Mouse (Mus musculus): ENCODE data around the gene Tnf. TPM values are rescaled to one million over a fixed set of nuclear protein-coding genes. Genes with fewer than 3 reads are reported as not detected.

The Tnf gene
- polyA plus RNA-seq, 1 experiment, result 1.8 TPM

- peaks cover 70% of the 10 kb centered on the region for H3K36me3 ChIP-seq (ENCODE audit: control insufficient read depth, insufficient read depth, low read length)
- no peak for TF ChIP-seq CTCF (IDR thresholded peaks at IDR 0.05; ENCODE audit: extremely low read depth, insufficient read length, insufficient replicate concordance, low read depth, low read length)
- TF ChIP-seq POLR2A (IDR thresholded peaks at IDR 0.05; ENCODE audit: low read depth, low read length), result no peak
These were observed 44.2 kb upstream of the Tnf start for GRCm38 (mm10) chr17:35245731-35246623.

GRCm38 (mm10) chr17:35244999-35245398, 43.2 kb upstream of the Tnf start:
- Histone ChIP-seq H3K36me3 (ENCODE audit: control insufficient read depth, insufficient read depth, low read length) (peaks cover 63% of the 10 kb centered on the region), H3K4me1 (ENCODE audit: control insufficient read depth, insufficient read depth, insufficient read length, low read length) (peaks cover 22% of the 10 kb centered on the region), H3K27me3 (ENCODE audit: control insufficient read depth, insufficient read depth, low read length) (no peaks in the 10 kb centered on the region), H3K4me3 (ENCODE audit: low read depth, low read length) (no peak overlapping the region), H3K27ac (ENCODE audit: insufficient read depth, low read depth, low read length) (no peak overlapping the region)
- WGBS, result 14% methylated on average over 2 of the region's 2 CpGs
- TF ChIP-seq POLR2A (IDR thresholded peaks at IDR 0.05; ENCODE audit: low read depth, low read length), result no peak
- no peak for TF ChIP-seq CTCF (IDR thresholded peaks at IDR 0.05; ENCODE audit: extremely low read depth, insufficient read length, insufficient replicate concordance, low read depth, low read length)

More at GRCm38 (mm10) chr17:35245731-35246623, 44.2 kb upstream of the Tnf start:
- 69% methylated on average over 15 of the region's 15 CpGs for WGBS
- H3K4me3 ChIP-seq (ENCODE audit: low read depth, low read length), result no peak overlapping the region
- H3K4me1 ChIP-seq (ENCODE audit: control insufficient read depth, insufficient read depth, insufficient read length, low read length), result peaks cover 17% of the 10 kb centered on the region
- no peak overlapping the region for H3K27ac ChIP-seq (ENCODE audit: insufficient read depth, low read depth, low read length)
- H3K27me3 ChIP-seq (ENCODE audit: control insufficient read depth, insufficient read depth, low read length), result no peaks in the 10 kb centered on the region

GRCm38 (mm10) chr17:35243086-35243485, 41.3 kb upstream of the Tnf start:
- TF ChIP-seq POLR2A (IDR thresholded peaks at IDR 0.05; ENCODE audit: low read depth, low read length) (no peak), CTCF (IDR thresholded peaks at IDR 0.05; ENCODE audit: extremely low read depth, insufficient read length, insufficient replicate concordance, low read depth, low read length) (peak; percentile 20; the same call in 1 of the 2 replicates)
- Histone ChIP-seq H3K4me1 (ENCODE audit: control insufficient read depth, insufficient read depth, insufficient read length, low read length) (peaks cover 22% of the 10 kb centered on the region), H3K27ac (ENCODE audit: insufficient read depth, low read depth, low read length) (peak overlapping the region; percentile 90), H3K27me3 (ENCODE audit: control insufficient read depth, insufficient read depth, low read length) (no peaks in the 10 kb centered on the region), H3K36me3 (ENCODE audit: control insufficient read depth, insufficient read depth, low read length) (peaks cover 45% of the 10 kb centered on the region), H3K4me3 (ENCODE audit: low read depth, low read length) (peak overlapping the region; percentile 85)
- under 1% methylated on average over 16 of the region's 16 CpGs for WGBS

GRCm38 (mm10) chr17:35242015-35242941, 40.5 kb upstream of the Tnf start:
- H3K36me3 ChIP-seq (ENCODE audit: control insufficient read depth, insufficient read depth, low read length), result peaks cover 37% of the 10 kb centered on the region
- H3K27ac ChIP-seq (ENCODE audit: insufficient read depth, low read depth, low read length), result peak overlapping the region; percentile 90
- H3K27me3 ChIP-seq (ENCODE audit: control insufficient read depth, insufficient read depth, low read length), result no peaks in the 10 kb centered on the region
- WGBS, result under 1% methylated on average over 55 of the region's 55 CpGs
- H3K4me1 ChIP-seq (ENCODE audit: control insufficient read depth, insufficient read depth, insufficient read length, low read length), result peaks cover 22% of the 10 kb centered on the region
- no peak; the same call in 1 of the 2 replicates for TF ChIP-seq CTCF (IDR thresholded peaks at IDR 0.05; ENCODE audit: extremely low read depth, insufficient read length, insufficient replicate concordance, low read depth, low read length)
- TF ChIP-seq POLR2A (IDR thresholded peaks at IDR 0.05; ENCODE audit: low read depth, low read length), result 0 out of 2 replicates have a peak, but pooled peaks have one; percentile 36
- peak overlapping the region; percentile 85 for H3K4me3 ChIP-seq (ENCODE audit: low read depth, low read length)

GRCm38 (mm10) chr17:35241305-35242014, 39.7 kb upstream of the Tnf start, which contains the start of gene Ddx39b:
Gene Ddx39b, plus strand, starts transcription at chr17:35241746.
- TF ChIP-seq POLR2A (IDR thresholded peaks at IDR 0.05; ENCODE audit: low read depth, low read length) (peak; percentile 67; the same call in 1 of the 2 replicates), CTCF (IDR thresholded peaks at IDR 0.05; ENCODE audit: extremely low read depth, insufficient read length, insufficient replicate concordance, low read depth, low read length) (no peak)
- Histone ChIP-seq H3K4me3 (ENCODE audit: low read depth, low read length) (peak within 1 kb of the TSS; percentile 85), H3K4me1 (ENCODE audit: control insufficient read depth, insufficient read depth, insufficient read length, low read length) (peaks cover 22% of the 10 kb centered on the region), H3K27me3 (ENCODE audit: control insufficient read depth, insufficient read depth, low read length) (no peaks in the 10 kb centered on the region), H3K36me3 (ENCODE audit: control insufficient read depth, insufficient read depth, low read length) (peaks cover 29% of the 10 kb centered on the region), H3K27ac (ENCODE audit: insufficient read depth, low read depth, low read length) (peak within 1 kb of the TSS; percentile 99)
- WGBS, result under 1% methylated on average over 69 of the region's 69 CpGs

Measured in small intestine, adult 2 months (tissue).